24 mouse cellular contexts compared by ENCODE assay signal in genomic region chr3:37546351-37546750, GRCm38 (mm10).
DNase-seq lines count a peak whose midpoint lies in the region; ATAC-seq and TF ChIP-seq lines count a peak whose summit lies in the region.
"Had no signal": no experiment of that assay in that cellular context is flagged by ENCODE, and none has a peak within 500 bp of the region (broad histone marks: within the 10 kb centered on the region; RNA-seq: fewer than 3 reads in every experiment).

No protein-coding gene starts in this region.

- 72% methylated on average over 4 of the region's 4 CpGs for WGBS in liver, embryonic 11.5 days
- WGBS in liver, embryonic 14.5 days (ENCODE audit: insufficient replicate concordance) = 33% methylated on average over 4 of the region's 4 CpGs
- WGBS in liver, postnatal 0 days (ENCODE audit: insufficient replicate concordance) = 67% methylated on average over 4 of the region's 4 CpGs
- WGBS in forebrain, embryonic 15.5 days = 77% methylated on average over 4 of the region's 4 CpGs
- WGBS in hindbrain, embryonic 10.5 days = 94% methylated on average over 4 of the region's 4 CpGs
- WGBS in kidney, embryonic 14.5 days = 92% methylated on average over 4 of the region's 4 CpGs

- no peak for TF ChIP-seq CTCF in liver, embryonic 14.5 days (IDR thresholded peaks at IDR 0.05; ENCODE audit: low read depth)
- no peak for TF ChIP-seq CTCF in liver, postnatal 0 days (IDR thresholded peaks at IDR 0.05; ENCODE audit: low read depth)

- H3K36me3 ChIP-seq in liver, embryonic 11.5 days (ENCODE audit: control insufficient read depth, insufficient read depth, low read length) = no peaks in the 10 kb centered on the region
- no peaks in the 10 kb centered on the region for H3K36me3 ChIP-seq in liver, embryonic 14.5 days (replicated peaks; ENCODE audit: control insufficient read depth, insufficient read depth, low read depth)
- H3K36me3 ChIP-seq in liver, postnatal 0 days (replicated peaks; ENCODE audit: insufficient read depth, low read length) = no peaks in the 10 kb centered on the region
- no peaks in the 10 kb centered on the region for H3K36me3 ChIP-seq in forebrain, embryonic 15.5 days
- H3K36me3 ChIP-seq in hindbrain, embryonic 10.5 days = no peaks in the 10 kb centered on the region
- H3K36me3 ChIP-seq in kidney, embryonic 14.5 days (ENCODE audit: control insufficient read depth, insufficient read depth, low read length) = no peaks in the 10 kb centered on the region
- H3K36me3 ChIP-seq: embryonic facial prominence, embryonic 10.5 days; embryonic facial prominence, embryonic 13.5 days; heart, embryonic 10.5 days; hindbrain, embryonic 13.5 days had no signal

- H3K27ac ChIP-seq in liver, embryonic 11.5 days (ENCODE audit: low read depth, low read length) = no peak overlapping the region
- H3K27ac ChIP-seq in liver, embryonic 14.5 days = peak overlapping the region; percentile 23; the same call in 1 of the 2 replicates
- H3K27ac ChIP-seq in liver, postnatal 0 days (ENCODE audit: low read depth) = no peak overlapping the region
- no peak overlapping the region for H3K27ac ChIP-seq in forebrain, embryonic 15.5 days (replicated peaks)
- H3K27ac ChIP-seq in hindbrain, embryonic 10.5 days = no peak overlapping the region
- H3K27ac ChIP-seq in kidney, embryonic 14.5 days (ENCODE audit: low read depth, low read length) = no peak overlapping the region
- H3K27ac ChIP-seq: embryonic facial prominence, embryonic 10.5 days; embryonic facial prominence, embryonic 13.5 days; heart, embryonic 10.5 days; hindbrain, embryonic 13.5 days had no signal

- no peaks in the 10 kb centered on the region for H3K9me3 ChIP-seq in liver, embryonic 11.5 days (ENCODE audit: control insufficient read depth, low read length)
- H3K9me3 ChIP-seq in liver, embryonic 14.5 days (ENCODE audit: control insufficient read depth, low read length) = no peaks in the 10 kb centered on the region
- H3K9me3 ChIP-seq in liver, postnatal 0 days (ENCODE audit: low read length) = no peaks in the 10 kb centered on the region
- no peaks in the 10 kb centered on the region for H3K9me3 ChIP-seq in forebrain, embryonic 15.5 days
- no peaks in the 10 kb centered on the region for H3K9me3 ChIP-seq in hindbrain, embryonic 10.5 days
- no peaks in the 10 kb centered on the region; the same call in 1 of the 2 replicates for H3K9me3 ChIP-seq in kidney, embryonic 14.5 days (ENCODE audit: control insufficient read depth, low read length)
- H3K9me3 ChIP-seq: embryonic facial prominence, embryonic 10.5 days; embryonic facial prominence, embryonic 13.5 days; heart, embryonic 10.5 days; hindbrain, embryonic 13.5 days had no signal

- no peak overlapping the region for H3K4me2 ChIP-seq in liver, embryonic 11.5 days
- no peak overlapping the region for H3K4me2 ChIP-seq in liver, embryonic 14.5 days (ENCODE audit: low read depth)
- H3K4me2 ChIP-seq in liver, postnatal 0 days (ENCODE audit: low read depth, low read length) = no peak overlapping the region
- no peak overlapping the region for H3K4me2 ChIP-seq in forebrain, embryonic 15.5 days (replicated peaks)
- no peak overlapping the region for H3K4me2 ChIP-seq in kidney, embryonic 14.5 days (replicated peaks; ENCODE audit: low read depth, low read length)
- H3K4me2 ChIP-seq: embryonic facial prominence, embryonic 13.5 days; hindbrain, embryonic 13.5 days had no signal

- no peak overlapping the region for H3K4me3 ChIP-seq in liver, embryonic 11.5 days (ENCODE audit: low read depth, low read length)
- no peak overlapping the region for H3K4me3 ChIP-seq in liver, embryonic 14.5 days (ENCODE audit: insufficient read depth in 1 of 2, low read depth in 2 of 2, low read length in 2 of 2)
- no peak overlapping the region for H3K4me3 ChIP-seq in liver, postnatal 0 days (ENCODE audit: low read depth, low read length)
- H3K4me3 ChIP-seq in forebrain, embryonic 15.5 days = no peak overlapping the region
- H3K4me3 ChIP-seq in hindbrain, embryonic 10.5 days = no peak overlapping the region
- no peak overlapping the region for H3K4me3 ChIP-seq in kidney, embryonic 14.5 days (ENCODE audit: low read length)
- H3K4me3 ChIP-seq: embryonic facial prominence, embryonic 10.5 days; embryonic facial prominence, embryonic 13.5 days; heart, embryonic 10.5 days; hindbrain, embryonic 13.5 days had no signal

- no peak for DNase-seq in liver, embryonic 11.5 days (ENCODE audit: low spot score)
- DNase-seq in liver = no peak
- no peak for DNase-seq in liver, embryonic 14.5 days (ENCODE audit: low read depth in 3 of 3, low spot score in 3 of 3)
- no peak for DNase-seq in liver, postnatal 0 days
- no peak for DNase-seq in hindbrain, embryonic 10.5 days (ENCODE audit: low spot score)
- no peak for DNase-seq in urinary bladder, postnatal 36 days (ENCODE audit: low spot score in 2 of 2)
- DNase-seq: adrenal gland, adult 8-10 months; adrenal gland, postnatal 25 days; cerebellum, adult 11-12 months; cerebellum, adult 8-10 months; cerebellum, postnatal 10 days; cerebellum, postnatal 36 days; embryo, embryonic 11 days; gastrocnemius, postnatal 25 days; heart, adult 18-20 months had no signal

- peak; percentile 61 for TF ChIP-seq EP300 in liver, embryonic 14.5 days (IDR thresholded peaks at IDR 0.05; ENCODE audit: low read depth)
- peak; percentile 55 for TF ChIP-seq EP300 in liver, postnatal 0 days (IDR thresholded peaks at IDR 0.05; ENCODE audit: low read depth)

- peak; percentile 57 for ATAC-seq in liver, embryonic 11.5 days (replicated peaks; ENCODE audit: low FRiP score)
- ATAC-seq in liver, embryonic 14.5 days (ENCODE audit: insufficient read depth) = peak; percentile 51; the same call in 1 of the 2 replicates
- ATAC-seq in liver, postnatal 0 days = no peak
- ATAC-seq in forebrain, embryonic 15.5 days (replicated peaks) = no peak
- ATAC-seq in kidney, embryonic 14.5 days (ENCODE audit: low FRiP score, low TSS enrichment) = no peak
- ATAC-seq: activated CD4-positive, CD25-positive, alpha-beta regulatory T cell, adult 4 months; forebrain, embryonic 14.5 days; hindbrain, embryonic 16.5 days had no signal

- peaks cover 10% of the 10 kb centered on the region for H3K4me1 ChIP-seq in liver, embryonic 11.5 days (replicated peaks; ENCODE audit: control insufficient read depth, insufficient read depth, low read length)
- peaks cover 36 to 39% of the 10 kb centered on the region in 2 experiments for H3K4me1 ChIP-seq in liver, embryonic 14.5 days (replicated peaks; ENCODE audit: control insufficient read depth in 2 of 2, insufficient read depth in 2 of 2, low read length in 1 of 2)
- H3K4me1 ChIP-seq in liver, postnatal 0 days (ENCODE audit: insufficient read depth) = peaks cover 6% of the 10 kb centered on the region; the same call in 1 of the 2 replicates
- H3K4me1 ChIP-seq in forebrain, embryonic 15.5 days = no peaks in the 10 kb centered on the region
- no peaks in the 10 kb centered on the region for H3K4me1 ChIP-seq in hindbrain, embryonic 10.5 days (replicated peaks)
- H3K4me1 ChIP-seq in kidney, embryonic 14.5 days (ENCODE audit: control insufficient read depth, insufficient read depth, low read length) = no peaks in the 10 kb centered on the region
- H3K4me1 ChIP-seq: embryonic facial prominence, embryonic 10.5 days; embryonic facial prominence, embryonic 13.5 days; heart, embryonic 10.5 days; hindbrain, embryonic 13.5 days had no signal

- H3K27me3 ChIP-seq in liver, embryonic 11.5 days (replicated peaks; ENCODE audit: control insufficient read depth, insufficient read depth, low read length) = no peaks in the 10 kb centered on the region
- no peaks in the 10 kb centered on the region for H3K27me3 ChIP-seq in liver, embryonic 14.5 days (ENCODE audit: control insufficient read depth, insufficient read depth, low read length)
- H3K27me3 ChIP-seq in liver, postnatal 0 days (ENCODE audit: insufficient read depth, low read length) = no peaks in the 10 kb centered on the region
- H3K27me3 ChIP-seq in forebrain, embryonic 15.5 days = no peaks in the 10 kb centered on the region
- H3K27me3 ChIP-seq in hindbrain, embryonic 10.5 days (ENCODE audit: insufficient read depth, poor library complexity, severe bottlenecking) = no peaks in the 10 kb centered on the region
- H3K27me3 ChIP-seq in kidney, embryonic 14.5 days (ENCODE audit: control insufficient read depth, insufficient read depth, low read length) = no peaks in the 10 kb centered on the region
- H3K27me3 ChIP-seq: embryonic facial prominence, embryonic 13.5 days; hindbrain, embryonic 13.5 days had no signal

- H3K9ac ChIP-seq in liver, embryonic 11.5 days (ENCODE audit: low read depth, low read length) = no peak overlapping the region
- no peak overlapping the region for H3K9ac ChIP-seq in liver, embryonic 14.5 days (replicated peaks)
- no peak overlapping the region for H3K9ac ChIP-seq in liver, postnatal 0 days (replicated peaks)
- H3K9ac ChIP-seq in forebrain, embryonic 15.5 days (replicated peaks) = no peak overlapping the region
- no peak overlapping the region for H3K9ac ChIP-seq in kidney, embryonic 14.5 days (ENCODE audit: low read depth, low read length)
- H3K9ac ChIP-seq: embryonic facial prominence, embryonic 13.5 days; hindbrain, embryonic 13.5 days had no signal

Comparison
In these comparisons a context has a peak if more than half of its experiments do, and no peak if none do; other contexts are left out.
1. ATAC-seq: peak in liver, embryonic 11.5 days (single experiment) and liver, embryonic 14.5 days (single experiment); none in liver, postnatal 0 days (single experiment), forebrain, embryonic 15.5 days (single experiment) and kidney, embryonic 14.5 days (single experiment).